Mouse (Mus musculus) embryonic facial prominence, embryonic 11.5 days (tissue): ENCODE measurements around the gene Gm21988. TPM values are rescaled to one million over a fixed set of nuclear protein-coding genes. Genes with fewer than 3 reads are reported as not detected.
A peak's percentile ranks its signal among the peaks of the same experiment; 100 is the strongest.

Experiments used
- ATAC-seq: fragments of 200-750 bp; cut with Nextera tagmentation; replicated peaks from 2 replicates; pipeline ENCODE4 v1.8.0; 2017; ENCODE audit warnings: low read depth; ENCODE audit not compliant: insufficient number of reproducible peaks, low FRiP score, low TSS enrichment
- DNase-seq: peaks from one replicate; pipeline ENCODE4 v3.0.0-alpha.2; 2015; ENCODE audit warnings: low spot score
- H3K27ac ChIP-seq: fragments of 300-500 bp; sonication (generic); replicated peaks from 2 replicates; pipeline ENCODE4 v1.5.1; 2014; ENCODE audit warnings: mild to moderate bottlenecking, low read depth, low read length, control low read depth
- H3K27me3 ChIP-seq: fragments of 300-500 bp; sonication (generic); 2 replicates; pipeline ENCODE4 v1.6.1; 2014; ENCODE audit warnings: mild to moderate bottlenecking, low read length, moderate library complexity, mixed read lengths; ENCODE audit not compliant: control insufficient read depth, insufficient read depth
- H3K36me3 ChIP-seq: fragments of 300-500 bp; sonication (generic); replicated peaks from 2 replicates; pipeline ENCODE4 v1.6.1; 2014; ENCODE audit warnings: low read depth, mild to moderate bottlenecking, low read length, moderate library complexity, mixed read lengths; ENCODE audit not compliant: control insufficient read depth, insufficient read depth
- H3K4me1 ChIP-seq: fragments of 300-500 bp; sonication (generic); 2 replicates; pipeline ENCODE4 v1.6.1; 2014; ENCODE audit warnings: low read length, mixed read lengths; ENCODE audit not compliant: control insufficient read depth, insufficient read depth
- H3K4me2 ChIP-seq: fragments of 300-500 bp; sonication (generic); 2 replicates; pipeline ENCODE4 v1.6.1; 2014; ENCODE audit warnings: low read depth, mild to moderate bottlenecking, control low read depth, low read length, moderate library complexity
- H3K4me3 ChIP-seq: fragments of 300-500 bp; sonication (generic); 2 replicates; pipeline ENCODE4 v1.5.1; 2014; ENCODE audit warnings: low read depth, low read length, control low read depth
- H3K9ac ChIP-seq: fragments of 300-500 bp; sonication (generic); replicated peaks from 2 replicates; pipeline ENCODE4 v1.6.1; 2014; ENCODE audit warnings: mild to moderate bottlenecking, control low read depth, low read length
- H3K9me3 ChIP-seq: fragments of 300-500 bp; sonication (generic); replicated peaks from 2 replicates; pipeline ENCODE4 v1.6.1; 2016; ENCODE audit warnings: mild to moderate bottlenecking, low read length, inconsistent platforms, mixed read lengths; ENCODE audit not compliant: control insufficient read depth
- WGBS: fragments of 180-500 bp; shearing (Covaris S2); extraction: QIAGEN DNeasy Blood & Tissue Kit; methylation state at CpG from one replicate; pipeline ENCODE4 v1.1.7; 2014; 5-methylcytosine and 5-hydroxymethylcytosine counted together
- polyA plus RNA-seq: library from polyadenylated mRNA; unstranded; fragments of >200 nt; fragmentation: Nextera tagmentation; extraction: Ambion mirVana; gene quantifications from 2 replicates; pipeline ENCODE4 v1.2.1, GENCODE M21; 2014

The Gm21988 gene
- polyA plus RNA-seq, 1 experiment from 2014 or later, result 7.5 TPM

- H3K27ac ChIP-seq, result no peak overlapping the region
- DNase-seq (no peak), ATAC-seq (no peak)
- H3K36me3 ChIP-seq, result no peaks in the 10 kb centered on the region
- H3K4me2 ChIP-seq, result no peak overlapping the region
- H3K27me3 ChIP-seq, result no peaks in the 10 kb centered on the region
- H3K4me3 ChIP-seq, result no peak overlapping the region
- H3K4me1 ChIP-seq, result no peaks in the 10 kb centered on the region
- whole genome bisulfite sequencing, result 81% methylated on average over 7 of the region's 7 CpGs
- no peaks in the 10 kb centered on the region for H3K9me3 ChIP-seq
- H3K9ac ChIP-seq, result no peak overlapping the region
Observed at GRCm38 (mm10) chr11:70271641-70272040, 32.0 kb upstream of the Gm21988 start.

- no peaks in the 10 kb centered on the region for H3K27me3 ChIP-seq
- ATAC-seq, result no peak
- no peak overlapping the region for H3K9ac ChIP-seq
- H3K27ac ChIP-seq, result no peak overlapping the region
- no peak for DNase-seq
- no peaks in the 10 kb centered on the region for H3K9me3 ChIP-seq
- no peaks in the 10 kb centered on the region for H3K36me3 ChIP-seq
- H3K4me2 ChIP-seq, result no peak overlapping the region
- H3K4me1 ChIP-seq, result no peaks in the 10 kb centered on the region
- WGBS, result 68% methylated on average over 1 of the region's 1 CpGs
- H3K4me3 ChIP-seq, result no peak overlapping the region
Observed at GRCm38 (mm10) chr11:70266405-70266804, 26.8 kb upstream of the Gm21988 start.

- 74% methylated on average over 4 of the region's 4 CpGs for WGBS
- no peak overlapping the region for H3K27ac ChIP-seq
- no peaks in the 10 kb centered on the region for H3K36me3 ChIP-seq
- no peak overlapping the region for H3K4me3 ChIP-seq
- no peak overlapping the region for H3K9ac ChIP-seq
- no peaks in the 10 kb centered on the region for H3K9me3 ChIP-seq
- H3K4me2 ChIP-seq, result no peak overlapping the region
- no peaks in the 10 kb centered on the region for H3K4me1 ChIP-seq
- ATAC-seq (no peak), DNase-seq (no peak)
- H3K27me3 ChIP-seq, result no peaks in the 10 kb centered on the region
Observed at GRCm38 (mm10) chr11:70265819-70266218, 26.2 kb upstream of the Gm21988 start.

- Histone ChIP-seq H3K27me3 (no peaks in the 10 kb centered on the region), H3K4me1 (no peaks in the 10 kb centered on the region), H3K36me3 (no peaks in the 10 kb centered on the region), H3K4me3 (no peak overlapping the region), H3K9me3 (no peaks in the 10 kb centered on the region), H3K27ac (no peak overlapping the region), H3K4me2 (no peak overlapping the region), H3K9ac (no peak overlapping the region)
- no peak for ATAC-seq
- WGBS, result 50% methylated on average over 3 of the region's 3 CpGs
- no peak for DNase-seq
Observed at GRCm38 (mm10) chr11:70265252-70265651, 25.6 kb upstream of the Gm21988 start.

GRCm38 (mm10) chr11:70259035-70259434, 19.4 kb upstream of the Gm21988 start:
- no peaks in the 10 kb centered on the region for H3K9me3 ChIP-seq
- H3K4me1 ChIP-seq, result no peaks in the 10 kb centered on the region; the same call in 1 of the 2 replicates
- DNase-seq (no peak), ATAC-seq (no peak)
- H3K36me3 ChIP-seq, result no peaks in the 10 kb centered on the region
- peaks cover 18% of the 10 kb centered on the region for H3K27me3 ChIP-seq
- H3K9ac ChIP-seq, result no peak overlapping the region
- no peak overlapping the region for H3K4me3 ChIP-seq
- H3K27ac ChIP-seq, result no peak overlapping the region
- H3K4me2 ChIP-seq, result no peak overlapping the region
- 95% methylated on average over 4 of the region's 4 CpGs for WGBS

GRCm38 (mm10) chr11:70254931-70255531, 15.4 kb upstream of the Gm21988 start, which contains the start of gene Alox12:
TSS of gene Alox12 (minus strand) at chr11:70255353.
- ATAC-seq (no peak), DNase-seq (peak; percentile 43)
- Histone ChIP-seq H3K27ac (no peak within 1 kb of the TSS), H3K9ac (0 out of 2 replicates have a peak within 1 kb of the TSS, but pooled peaks have one; percentile 14), H3K36me3 (no peaks in the 10 kb centered on the region), H3K4me1 (no peaks in the 10 kb centered on the region; the same call in 1 of the 2 replicates), H3K9me3 (no peaks in the 10 kb centered on the region), H3K4me3 (peak within 1 kb of the TSS; percentile 19), H3K4me2 (peak within 1 kb of the TSS; percentile 27), H3K27me3 (peaks cover 29% of the 10 kb centered on the region)
- under 1% methylated on average over 25 of the region's 25 CpGs for WGBS

- Histone ChIP-seq H3K36me3 (no peaks in the 10 kb centered on the region), H3K27ac (no peak overlapping the region), H3K27me3 (peaks cover 29% of the 10 kb centered on the region), H3K9ac (0 out of 2 replicates have a peak overlapping the region, but pooled peaks have one; percentile 13), H3K4me3 (no peak overlapping the region), H3K4me2 (no peak overlapping the region; the same call in 1 of the 2 replicates), H3K4me1 (no peaks in the 10 kb centered on the region; the same call in 1 of the 2 replicates), H3K9me3 (no peaks in the 10 kb centered on the region)
- DNase-seq (no peak), ATAC-seq (no peak)
- 4% methylated on average over 18 of the region's 18 CpGs for WGBS
Observed at GRCm38 (mm10) chr11:70254337-70254736, 14.7 kb upstream of the Gm21988 start.

GRCm38 (mm10) chr11:70251853-70252252, 12.2 kb upstream of the Gm21988 start:
- peaks cover 29% of the 10 kb centered on the region for H3K27me3 ChIP-seq
- no peak overlapping the region for H3K27ac ChIP-seq
- DNase-seq, result no peak
- H3K9ac ChIP-seq, result no peak overlapping the region
- H3K4me2 ChIP-seq, result no peak overlapping the region
- no peaks in the 10 kb centered on the region; the same call in 1 of the 2 replicates for H3K4me1 ChIP-seq
- H3K9me3 ChIP-seq, result no peaks in the 10 kb centered on the region
- no peaks in the 10 kb centered on the region for H3K36me3 ChIP-seq
- ATAC-seq, result no peak
- 84% methylated on average over 8 of the region's 8 CpGs for WGBS
- H3K4me3 ChIP-seq, result no peak overlapping the region
